Mouse (Mus musculus) sigmoid colon, adult 10 weeks (tissue): ENCODE measurements around the gene 4930539E08Rik. TPM values are rescaled to one million over a fixed set of nuclear protein-coding genes. Genes with fewer than 3 reads are reported as not detected.

Experiments used
- polyA plus RNA-seq: library from polyadenylated mRNA; stranded (reverse); fragments of 350-450 nt; fragmentation: Illumina TruSeq; extraction: RNeasy Lipid Tissue Mini Kit (QIAGEN cat#74804); gene quantifications from one replicate; pipeline ENCODE4 v1.2.3, GENCODE M21; 2014; ENCODE audit warnings: low read depth, low replicate concordance

The 4930539E08Rik gene
- polyA plus RNA-seq = 53.6 TPM

GRCm38 (mm10) chr17:28915060-28915628 lies at the start of gene 4930539E08Rik:
4930539E08Rik (minus strand) TSS chr17:28915324.

GRCm38 (mm10) chr17:28951831-28952799 lies 37.0 kb upstream of the 4930539E08Rik start, which contains the start of gene Kctd20:
Kctd20 (plus strand) TSS chr17:28951950.

GRCm38 (mm10) chr17:28943740-28944139 lies 28.6 kb upstream of the 4930539E08Rik start, which contains the start of gene Pxt1:
Pxt1 (minus strand) TSS chr17:28943840.

GRCm38 (mm10) chr17:28858205-28858604 lies 56.9 kb downstream of the 4930539E08Rik start, which contains the start of gene Pnpla1:
Pnpla1 (plus strand) TSS chr17:28858411.

Other genes starting within 250 kb of the 4930539E08Rik start
- not detected for gene Slc26a8, start 225.1 kb downstream of the 4930539E08Rik start, polyA plus RNA-seq
- 59.6 TPM for gene Mapk14, start 224.0 kb downstream of the 4930539E08Rik start, polyA plus RNA-seq
- gene AC170998.1, start 189.2 kb downstream of the 4930539E08Rik start, polyA plus RNA-seq = 7.2 TPM
- gene Mapk13, start 146.0 kb downstream of the 4930539E08Rik start, polyA plus RNA-seq = 8.5 TPM
- 65.9 TPM for gene Brpf3, start 114.2 kb downstream of the 4930539E08Rik start, polyA plus RNA-seq
- gene Pnpla1, start 56.9 kb downstream of the 4930539E08Rik start, polyA plus RNA-seq = 0.82 TPM
- gene Pxt1, start 28.5 kb upstream of the 4930539E08Rik start, polyA plus RNA-seq = not detected
- gene Kctd20, start 36.6 kb upstream of the 4930539E08Rik start, polyA plus RNA-seq = 40.3 TPM
- 206 TPM for gene Stk38, start 92.7 kb upstream of the 4930539E08Rik start, polyA plus RNA-seq
- gene Srsf3, start 117.3 kb upstream of the 4930539E08Rik start, polyA plus RNA-seq = 525 TPM
- gene Cdkn1a, start 175.7 kb upstream of the 4930539E08Rik start, polyA plus RNA-seq = 148 TPM
- gene Rab44, start 198.8 kb upstream of the 4930539E08Rik start, polyA plus RNA-seq = not detected